Mouse (Mus musculus) megakaryocyte progenitor cell, adult 5-6 weeks (primary cell): Measurements from ENCODE around the gene Dut. TPM values are rescaled to one million over a fixed set of nuclear protein-coding genes. Genes with fewer than 3 reads are reported as not detected.

Experiments
- ATAC-seq: replicated peaks from 2 replicates; pipeline ENCODE4 v1.8.0; 2016; ENCODE audit warnings: mild to moderate bottlenecking, moderate TSS enrichment, inconsistent platforms; ENCODE audit not compliant: poor library complexity
- total RNA-seq, 2 experiments: library from RNA; stranded (forward) in 1 of 2; stranded (reverse) in 1 of 2; fragments of 157-497, 149-512 nt in 1 of 2; fragments of 200-1000 nt in 1 of 2; gene quantifications; 2 replicates each; pipeline versions ENCODE4 v1.2.3 to v1.2.4; 2015 to 2017

Dut gene
- total RNA-seq (2015) (329 and 339 TPM in 2 replicates), total RNA-seq (2017) (203 and 242 TPM in 2 replicates)

DNA sequence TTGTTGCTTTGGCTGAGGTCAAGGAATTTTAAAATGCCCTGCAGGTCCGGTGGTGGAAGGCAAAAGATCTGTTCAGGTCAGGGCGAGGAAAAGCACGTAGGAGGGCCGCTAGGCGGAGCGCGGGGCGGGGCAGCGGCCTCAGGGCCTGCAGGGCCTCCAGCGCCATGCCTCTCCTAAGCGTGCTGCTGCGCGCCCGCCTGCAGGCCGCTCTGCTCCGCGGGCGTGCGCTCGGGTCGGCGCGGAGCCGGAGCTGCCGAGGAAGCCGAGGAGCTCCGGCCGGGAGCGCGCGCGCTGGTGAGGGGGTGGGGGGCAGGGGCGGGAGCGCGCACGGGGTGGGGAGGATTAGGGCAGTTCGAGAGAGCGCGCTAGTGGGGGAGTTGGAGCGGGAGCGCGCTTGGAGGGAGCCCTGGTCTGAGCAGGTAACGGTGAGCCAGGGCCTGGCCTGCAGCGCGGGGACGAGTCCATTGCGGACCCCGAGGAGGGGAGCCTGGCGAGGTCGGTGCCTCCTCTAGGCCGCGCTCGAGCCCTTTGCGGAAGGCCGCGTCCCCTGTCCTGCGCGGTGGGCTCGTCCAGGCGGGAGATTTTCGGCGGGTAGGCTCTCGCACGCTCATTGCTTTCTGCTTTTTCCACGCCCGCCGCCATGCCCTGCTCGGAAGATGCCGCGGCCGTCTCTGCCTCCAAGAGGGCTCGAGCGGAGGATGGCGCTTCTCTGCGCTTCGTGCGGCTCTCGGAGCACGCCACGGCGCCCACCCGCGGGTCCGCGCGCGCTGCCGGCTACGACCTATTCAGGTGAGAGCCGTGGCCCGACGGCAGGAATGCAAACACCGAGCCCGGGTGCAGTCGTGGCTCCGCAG lies at the start of gene Dut:
Gene Dut, plus strand, starts transcription at position 83 of the 854 bp plus-strand sequence.
- peak; percentile 81 for ATAC-seq

DNA sequence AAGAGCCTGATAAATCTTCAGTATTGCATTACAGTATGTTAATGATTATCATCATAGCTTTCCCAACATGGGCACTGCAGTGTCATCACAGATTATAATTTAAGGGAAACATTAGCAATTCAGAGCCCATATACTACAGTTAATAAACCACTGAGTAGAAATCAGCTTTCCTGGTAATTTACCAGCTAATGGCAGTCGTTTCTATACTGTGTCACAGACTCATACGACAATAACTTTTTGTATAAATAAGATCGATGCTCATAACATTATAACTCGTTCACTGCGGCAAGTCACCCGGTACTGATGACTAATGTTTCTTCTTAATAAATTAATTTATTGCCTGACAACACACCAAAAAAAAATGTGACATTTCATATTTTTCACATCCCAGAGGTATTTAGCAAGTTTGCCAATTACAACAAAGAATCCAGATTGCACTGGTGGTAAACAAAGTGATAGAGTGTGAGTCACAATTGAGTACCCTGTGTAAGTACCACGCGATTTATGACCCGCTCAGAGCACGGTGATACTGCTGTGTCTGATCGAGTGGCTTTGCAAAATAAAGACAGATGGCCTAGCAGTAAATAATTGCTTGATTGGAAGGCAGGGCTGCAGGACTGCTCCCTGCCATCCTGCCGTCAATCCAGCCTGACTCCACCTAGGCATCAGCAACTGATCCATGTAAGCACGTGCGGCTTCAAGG lies 37.9 kb upstream of the Dut start:
- no peak for ATAC-seq

GRCm38 (mm10) chr2:125211831-125212510 lies 35.0 kb upstream of the Dut start:
- no peak for ATAC-seq

GRCm38 (mm10) chr2:125214592-125214991 lies 32.4 kb upstream of the Dut start:
- peak; percentile 99 for ATAC-seq

DNA sequence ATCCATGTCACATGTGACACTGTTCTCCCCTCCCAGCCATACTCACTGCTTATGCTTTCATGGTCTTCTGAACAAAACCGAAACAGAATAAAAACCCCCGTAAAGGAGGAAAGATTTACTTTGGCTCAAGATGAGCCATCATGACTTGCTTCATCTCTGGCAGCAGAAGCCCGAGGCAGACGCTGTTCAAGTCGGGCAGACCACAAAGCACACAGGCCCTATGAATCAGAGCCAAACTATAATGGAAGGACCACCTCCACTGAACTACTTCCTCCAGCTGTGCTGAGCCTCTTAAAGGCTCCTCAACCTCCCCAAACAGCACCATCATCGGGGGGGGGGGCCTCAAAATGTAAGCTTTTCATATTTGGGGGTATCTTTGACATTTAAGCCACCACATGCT lies 29.7 kb upstream of the Dut start:
- ATAC-seq: no peak

GRCm38 (mm10) chr2:125218566-125218965 lies 28.4 kb upstream of the Dut start:
- no peak for ATAC-seq

DNA sequence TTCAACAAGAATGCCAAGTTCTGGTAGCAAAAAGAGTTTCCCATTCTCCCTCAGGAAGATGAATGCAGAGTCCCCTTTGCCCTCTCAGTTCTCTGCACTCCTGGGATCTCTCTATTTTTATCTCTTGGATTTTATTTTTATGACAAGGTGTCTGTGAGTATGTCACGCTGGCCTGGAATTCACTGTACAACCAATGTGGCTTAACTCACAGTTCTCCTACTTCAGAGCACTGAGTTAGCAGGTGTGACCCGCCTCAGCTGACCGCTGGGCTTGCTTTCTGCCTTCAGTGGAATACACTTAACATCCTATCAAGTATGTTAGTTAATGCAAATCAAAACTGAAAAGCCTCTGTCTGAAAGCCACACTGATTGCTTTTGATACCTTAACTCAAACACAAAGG lies 27.7 kb upstream of the Dut start:
- no peak for ATAC-seq

DNA sequence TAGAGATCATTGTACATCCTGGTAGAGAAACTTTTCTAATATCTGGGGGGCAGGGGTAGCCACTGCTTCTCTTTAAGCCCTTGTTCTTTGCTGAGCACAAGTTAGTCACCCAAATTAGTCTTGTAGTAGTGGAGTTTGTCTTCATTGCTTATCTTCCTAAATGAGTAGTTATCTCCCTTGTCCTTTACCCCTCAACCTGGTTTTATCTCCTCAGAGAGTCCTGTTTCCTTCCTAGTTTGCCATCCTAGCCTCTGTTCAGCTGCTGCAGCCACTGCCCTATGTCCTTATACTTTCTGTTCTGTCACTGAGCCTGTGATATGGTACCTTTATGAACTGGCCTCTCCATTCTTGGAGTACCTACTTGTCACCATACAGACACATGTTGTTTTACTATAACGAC lies 25.3 kb upstream of the Dut start:
- ATAC-seq: no peak

- ATAC-seq: peak; percentile 69
Observed at GRCm38 (mm10) chr2:125228472-125229409, 18.2 kb upstream of the Dut start.

DNA sequence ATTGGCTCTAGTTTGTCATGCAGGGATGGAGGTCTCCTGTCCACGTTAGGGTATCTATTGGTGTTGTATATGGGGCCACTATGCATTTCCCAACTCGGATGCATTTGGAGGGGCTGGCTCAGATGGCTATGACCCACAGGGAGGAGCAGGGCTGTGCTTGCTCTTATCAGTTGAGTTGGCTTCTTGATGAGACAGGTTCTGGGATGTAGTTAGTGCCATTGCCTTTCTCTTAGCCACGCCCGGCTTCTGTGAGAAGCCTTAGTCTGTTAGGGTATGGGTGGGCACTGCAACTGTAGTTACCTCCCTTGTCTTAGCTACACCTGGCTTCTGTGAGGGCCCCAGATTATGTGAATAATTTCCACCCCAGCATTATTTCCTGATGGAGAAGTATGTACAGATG lies 14.8 kb upstream of the Dut start:
- ATAC-seq: peak; percentile 46

- ATAC-seq: no peak
Observed at GRCm38 (mm10) chr2:125233537-125233936, 13.5 kb upstream of the Dut start.

GRCm38 (mm10) chr2:125234049-125234448 lies 12.9 kb upstream of the Dut start:
- no peak for ATAC-seq

DNA sequence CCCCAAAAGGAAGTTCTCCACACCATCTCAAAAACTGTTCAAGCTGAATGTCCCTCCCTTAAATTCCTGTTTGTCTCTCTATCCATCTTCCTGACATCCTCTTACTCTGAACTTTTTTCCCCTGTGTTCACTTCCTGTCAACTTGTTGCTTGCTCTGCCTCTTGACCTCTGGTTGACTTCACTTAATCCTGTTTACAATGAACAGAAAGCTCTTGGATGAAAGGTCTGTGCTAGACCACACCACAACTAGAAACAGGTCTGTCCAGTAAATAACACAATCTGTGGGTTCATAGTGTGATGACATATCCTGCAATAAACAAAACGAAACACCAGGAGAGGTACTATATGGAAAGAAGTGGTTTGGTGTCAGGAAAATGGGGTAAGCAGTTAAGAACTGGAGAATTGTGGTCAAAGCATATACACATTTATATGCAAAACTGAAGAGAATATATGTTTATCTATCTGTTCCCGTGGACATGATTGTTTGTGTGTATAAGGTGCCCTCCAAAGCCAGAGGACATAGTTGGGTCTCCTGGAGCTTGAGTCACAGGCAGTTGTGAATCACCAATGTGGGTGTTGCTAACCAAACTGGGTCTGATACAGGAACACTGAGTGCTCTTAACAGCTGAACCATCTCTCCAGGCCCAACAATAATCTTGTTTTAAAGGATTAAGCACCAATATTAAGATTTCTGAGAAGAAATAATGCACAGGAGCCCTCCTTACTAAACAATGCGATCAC lies 1.3 kb upstream of the Dut start:
- ATAC-seq: no peak

GRCm38 (mm10) chr2:125246669-125247068 lies 321 bp upstream of the Dut start:
- no peak for ATAC-seq

- ATAC-seq: no peak
Observed at GRCm38 (mm10) chr2:125247962-125248235, 909 bp downstream of the Dut start.

- no peak for ATAC-seq
Observed at GRCm38 (mm10) chr2:125248256-125248655, 1.3 kb downstream of the Dut start.

DNA sequence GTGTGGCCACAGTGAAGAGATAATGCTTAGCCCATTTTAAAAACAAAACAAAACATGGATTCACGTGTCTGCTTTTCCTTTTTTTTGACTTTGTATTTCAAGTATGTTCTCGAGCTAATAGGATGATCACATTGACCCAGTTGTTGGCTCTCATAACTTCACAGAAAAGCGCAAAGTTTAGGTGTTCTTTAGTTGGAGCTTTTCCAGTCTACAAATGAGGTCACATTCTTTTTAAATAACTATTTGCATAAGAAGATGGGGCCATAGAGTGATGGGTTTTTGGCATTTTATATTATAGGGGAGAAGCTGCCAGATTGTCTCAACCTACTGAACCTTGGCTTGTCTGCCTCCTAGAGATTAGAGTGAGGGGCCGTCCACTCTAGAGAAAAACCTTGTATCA lies 2.3 kb downstream of the Dut start:
- ATAC-seq: no peak

GRCm38 (mm10) chr2:125249874-125250273 lies 2.9 kb downstream of the Dut start:
- 0 out of 2 replicates have a peak, but pooled peaks have one; percentile 13 for ATAC-seq

GRCm38 (mm10) chr2:125251781-125252180 lies 4.8 kb downstream of the Dut start:
- 0 out of 2 replicates have a peak, but pooled peaks have one; percentile 12 for ATAC-seq

GRCm38 (mm10) chr2:125252275-125252674 lies 5.3 kb downstream of the Dut start:
- peak; percentile 52 for ATAC-seq
